Mouse (Mus musculus) megakaryocyte, adult 5-6 weeks (primary cell): ENCODE measurements at regions not wholly inside any gene's neighbourhood (a gene's known extent, or its start where the extent isn't known, plus 50 kb on each side); places are given as distances from the start of the nearest gene placed in this dataset.

Source experiments
- ATAC-seq: 2 replicates; pipeline ENCODE4 v1.8.0; 2016; ENCODE audit warnings: mild to moderate bottlenecking, inconsistent platforms; ENCODE audit not compliant: poor library complexity, severe bottlenecking

GRCm38 (mm10) chr10:12190435-12190834, 678.7 kb downstream of the Utrn start:
- ATAC-seq, result no peak

GRCm38 (mm10) chr10:12207301-12207700, 661.9 kb downstream of the Utrn start:
- no peak for ATAC-seq

DNA sequence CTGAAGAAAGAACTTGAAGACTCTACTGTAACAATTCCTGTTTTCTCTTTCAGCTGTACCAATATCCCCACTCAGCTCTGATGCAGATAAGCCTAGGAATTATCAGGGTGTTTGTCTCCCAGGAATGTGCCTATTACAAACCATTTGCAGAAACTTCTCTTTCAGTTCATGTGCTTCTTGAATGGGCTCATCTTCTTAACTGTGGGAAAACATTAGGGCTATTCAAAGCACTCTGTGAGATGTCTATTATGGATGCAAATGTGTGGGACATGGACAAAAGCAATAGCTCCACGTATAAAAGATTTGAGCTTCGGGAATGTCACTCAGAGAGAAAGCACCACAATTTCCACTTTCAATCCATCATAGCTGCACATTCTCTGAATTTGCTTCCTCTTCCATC, 659.0 kb downstream of the Utrn start:
- ATAC-seq, result no peak

DNA sequence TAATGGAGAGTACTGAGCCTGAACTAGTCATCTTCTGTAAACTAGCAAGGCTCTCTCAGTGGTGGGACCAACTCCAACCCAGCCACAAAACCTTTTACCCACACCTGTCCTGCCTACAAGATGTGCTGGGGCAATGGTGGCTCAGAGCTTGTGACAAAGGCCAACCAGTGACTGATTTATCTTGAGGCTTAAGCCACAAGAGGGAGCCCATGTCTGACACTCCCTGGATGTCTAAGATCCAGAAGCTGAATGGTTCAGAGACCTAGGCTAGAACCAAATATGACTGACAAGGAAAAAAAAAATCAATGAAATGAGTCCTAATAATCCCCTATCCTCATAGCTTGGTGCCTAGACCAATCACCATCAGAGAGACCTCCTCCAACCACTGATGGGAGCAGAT, 650.3 kb downstream of the Utrn start:
- ATAC-seq, result no peak

DNA sequence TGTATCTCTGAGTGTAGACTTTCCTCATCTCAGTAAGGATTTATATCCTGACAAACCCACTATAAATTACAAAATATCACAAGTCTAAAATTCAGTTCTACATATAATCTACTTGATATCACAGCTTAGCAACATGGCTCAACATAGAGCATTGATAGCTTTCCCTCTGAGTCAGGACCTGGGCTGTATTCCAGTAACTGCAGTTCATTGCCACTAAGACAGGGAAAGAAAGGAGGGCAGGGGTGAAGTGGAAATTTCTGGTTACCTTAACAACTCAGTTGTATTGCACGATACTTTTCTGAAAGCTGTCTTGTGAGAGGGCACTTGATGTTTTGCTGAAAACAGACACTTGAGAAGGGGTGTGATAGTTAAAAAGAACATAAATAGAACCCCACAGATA, 635.0 kb downstream of the Utrn start:
- no peak for ATAC-seq

DNA sequence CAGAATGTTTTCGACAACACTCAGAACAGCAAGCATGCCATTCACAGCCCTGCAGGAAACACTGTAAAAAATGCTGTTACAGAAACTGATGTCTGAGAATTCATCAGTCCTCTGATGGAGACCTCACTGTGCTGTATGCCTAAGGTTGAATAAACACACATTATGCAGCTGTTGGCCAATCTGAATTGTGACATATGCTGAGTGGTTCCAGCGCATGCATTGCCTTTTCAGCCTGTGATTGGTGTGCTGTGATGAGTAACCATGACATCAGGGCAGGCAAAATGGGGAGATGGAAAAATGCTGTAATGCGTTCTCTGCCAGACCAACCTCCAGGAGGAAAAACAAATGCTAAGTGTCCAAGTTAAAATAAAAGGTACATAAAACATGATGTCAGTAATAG, 620.3 kb downstream of the Utrn start:
- no peak for ATAC-seq

DNA sequence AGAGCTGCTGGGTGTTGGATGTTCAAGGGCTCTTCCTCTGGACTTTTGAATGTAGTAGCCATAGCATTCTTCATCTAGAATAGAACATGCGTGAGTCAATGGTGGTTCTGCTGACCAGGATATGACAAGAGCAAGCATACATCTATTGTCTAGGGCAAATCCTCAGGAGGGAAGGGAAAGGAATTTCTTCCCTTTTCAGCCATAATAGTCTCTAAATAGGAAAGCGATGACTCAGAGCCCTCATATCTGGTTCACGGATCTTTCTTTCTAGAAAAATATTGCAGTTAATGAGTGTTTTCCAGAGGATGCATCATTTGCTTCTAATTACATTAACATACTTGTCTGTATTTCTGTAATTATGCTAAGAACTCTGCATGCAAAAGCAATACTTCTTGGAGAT, 615.9 kb downstream of the Utrn start:
- ATAC-seq, result no peak

GRCm38 (mm10) chr10:12285679-12286078, 583.5 kb downstream of the Utrn start:
- no peak for ATAC-seq

DNA sequence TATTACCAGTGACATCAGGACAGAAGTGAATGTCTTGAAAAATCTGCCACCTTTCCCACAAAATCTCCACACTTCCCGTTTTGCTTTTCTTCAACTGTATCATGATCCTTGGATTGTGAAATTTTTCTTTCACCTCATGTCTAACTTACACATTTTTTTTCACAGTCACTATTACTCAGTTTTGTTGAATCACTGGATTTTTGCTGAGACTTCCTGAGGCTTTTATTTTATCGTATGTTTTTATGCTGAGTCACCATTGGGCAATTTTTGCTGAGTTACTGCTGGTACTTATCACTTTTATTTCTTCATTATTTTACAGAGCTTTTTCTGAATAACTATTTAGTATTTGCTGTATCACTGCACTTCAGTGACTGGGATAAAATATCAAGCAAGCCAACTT, 570.3 kb downstream of the Utrn start:
- no peak for ATAC-seq

GRCm38 (mm10) chr10:12302396-12302795, 566.8 kb downstream of the Utrn start:
- ATAC-seq, result no peak

DNA sequence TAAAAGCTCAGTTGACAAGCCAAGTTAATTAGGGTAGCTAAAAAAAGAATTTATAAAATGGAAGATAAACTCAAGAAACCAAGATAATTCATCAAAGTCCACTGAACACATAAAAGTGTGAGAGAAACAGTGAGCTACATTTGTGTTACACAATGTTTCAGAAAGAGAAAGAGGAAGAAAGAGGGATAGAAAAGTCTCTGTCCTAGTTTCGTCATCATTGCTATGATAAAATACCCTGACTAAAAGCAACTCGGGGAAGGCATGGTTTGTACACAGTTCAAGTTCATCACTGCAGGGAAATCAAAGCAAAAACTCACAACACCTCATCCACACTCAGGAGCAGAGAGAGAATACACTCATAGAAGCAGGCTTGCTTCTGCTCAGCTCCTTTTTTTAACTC, 548.9 kb downstream of the Utrn start:
- peak; percentile 76 for ATAC-seq
